Mouse (Mus musculus) spleen, adult 12 weeks (tissue): Measurements from ENCODE around the gene Acin1.
A peak's percentile ranks its signal among the peaks of the same experiment; 100 is the strongest.

Experiments
- DNase-seq: peaks from one replicate; pipeline ENCODE4 v3.0.0; 2022; ENCODE audit warnings: low spot score

Gene Acin1

DNA sequence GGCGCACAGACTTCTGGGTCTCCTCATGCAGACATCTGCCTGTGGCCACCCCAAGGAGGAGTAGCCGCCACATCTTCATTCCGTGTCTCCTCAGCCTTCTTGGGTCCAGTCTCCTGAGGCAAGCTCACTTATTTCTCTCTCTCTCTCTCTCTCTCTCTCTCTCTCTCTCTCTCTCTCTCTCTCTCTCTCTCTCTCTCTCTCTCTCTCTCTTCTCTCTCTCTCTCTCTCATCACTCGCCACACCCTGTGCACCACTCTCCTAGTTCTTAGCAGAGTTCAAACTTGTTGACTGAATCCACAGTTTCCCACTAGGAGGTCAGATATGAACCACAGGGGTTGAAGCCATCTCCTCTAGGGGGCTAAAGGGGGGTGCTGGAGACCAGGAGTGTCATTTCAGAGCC is 12.0 kb upstream of the Acin1 start, which contains the start of gene Gm29776:
Gene Gm29776, minus strand, starts transcription at position 101 of the 400 bp plus-strand sequence.
- no peak for DNase-seq

- no peak for DNase-seq
Measured at GRCm38 (mm10) chr14:54696752-54697151, 10.0 kb upstream of the Acin1 start.

DNA sequence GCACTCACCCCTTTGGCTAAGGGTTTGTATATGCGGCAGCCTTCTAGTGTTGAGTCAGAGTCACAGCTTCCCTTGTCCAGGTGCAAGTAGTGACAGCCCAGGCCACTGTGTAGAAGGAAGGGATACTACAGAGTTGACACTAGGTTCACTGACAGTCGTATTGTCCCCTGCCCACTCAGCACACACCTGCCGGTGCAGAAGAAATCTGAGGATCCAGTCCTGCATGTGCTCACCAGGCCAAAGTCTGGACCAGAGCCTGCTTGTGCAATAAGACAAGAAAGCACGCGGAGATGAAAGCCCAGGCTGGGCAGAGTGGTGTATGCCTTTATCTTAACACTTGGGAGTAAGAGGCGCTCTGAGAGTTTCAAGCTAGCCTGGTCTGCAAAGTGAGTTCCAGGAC is 8.3 kb upstream of the Acin1 start:
- DNase-seq: no peak

DNA sequence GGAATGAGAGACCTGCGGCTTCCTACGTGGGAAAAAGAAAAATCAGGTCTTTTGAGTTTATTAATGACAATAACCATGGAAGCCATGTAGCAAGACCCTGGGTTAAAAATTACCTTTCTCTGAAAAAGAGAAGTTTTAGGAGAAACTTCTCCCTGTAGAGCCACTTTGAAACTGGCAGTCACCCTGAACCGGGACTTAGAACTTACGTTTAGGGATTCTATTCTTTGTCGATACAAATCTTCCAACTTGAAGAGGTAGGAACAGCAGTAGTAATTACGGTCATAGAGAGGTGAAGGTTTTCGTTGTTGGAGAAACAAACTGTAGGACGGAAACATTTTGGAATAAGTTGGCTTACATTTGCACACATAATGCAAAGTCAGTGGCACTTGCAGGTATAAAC is 520 bp upstream of the Acin1 start:
- DNase-seq: no peak

GRCm38 (mm10) chr14:54686063-54686521 is 639 bp downstream of the Acin1 start, which contains the start of gene 1700123O20Rik:
1700123O20Rik (plus strand) TSS chr14:54686216.
- DNase-seq: no peak

DNA sequence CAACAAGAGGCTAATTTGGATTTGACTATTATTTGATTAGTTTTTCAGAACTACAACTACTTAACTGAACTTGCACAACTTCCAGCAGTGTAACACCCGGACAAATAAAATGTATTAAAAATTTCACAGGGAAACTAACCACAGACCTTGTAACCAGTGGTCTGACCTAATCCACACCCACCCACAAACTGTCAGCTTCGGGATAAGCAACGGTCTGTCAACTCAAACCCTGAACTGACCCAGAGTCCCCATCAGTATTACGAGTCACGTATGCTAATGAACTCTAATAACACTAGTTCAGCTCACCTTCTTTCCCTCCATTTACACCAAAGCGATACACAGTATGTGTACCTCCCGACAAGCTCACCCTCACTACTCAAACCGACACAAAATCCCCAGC is 1.3 kb downstream of the Acin1 start:
- no peak for DNase-seq

DNA sequence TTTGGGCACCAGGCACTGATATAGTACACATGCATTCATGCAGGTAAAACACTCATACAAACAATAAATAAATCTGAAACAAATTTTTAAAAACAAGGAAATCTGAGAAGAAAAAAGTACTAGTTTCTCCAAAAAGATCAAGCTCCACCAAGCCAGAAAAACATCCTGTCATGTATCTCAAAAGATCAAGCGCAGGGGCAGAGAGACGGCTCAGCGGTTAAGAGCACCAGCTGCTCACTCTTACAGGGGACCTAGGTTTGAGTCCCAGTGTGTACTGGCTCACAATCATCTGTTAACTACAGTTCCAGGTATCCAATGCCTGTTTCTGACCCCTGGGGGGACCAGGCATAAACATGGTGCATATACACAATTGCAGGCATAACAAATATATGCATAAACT is 4.3 kb downstream of the Acin1 start:
- DNase-seq: no peak

DNA sequence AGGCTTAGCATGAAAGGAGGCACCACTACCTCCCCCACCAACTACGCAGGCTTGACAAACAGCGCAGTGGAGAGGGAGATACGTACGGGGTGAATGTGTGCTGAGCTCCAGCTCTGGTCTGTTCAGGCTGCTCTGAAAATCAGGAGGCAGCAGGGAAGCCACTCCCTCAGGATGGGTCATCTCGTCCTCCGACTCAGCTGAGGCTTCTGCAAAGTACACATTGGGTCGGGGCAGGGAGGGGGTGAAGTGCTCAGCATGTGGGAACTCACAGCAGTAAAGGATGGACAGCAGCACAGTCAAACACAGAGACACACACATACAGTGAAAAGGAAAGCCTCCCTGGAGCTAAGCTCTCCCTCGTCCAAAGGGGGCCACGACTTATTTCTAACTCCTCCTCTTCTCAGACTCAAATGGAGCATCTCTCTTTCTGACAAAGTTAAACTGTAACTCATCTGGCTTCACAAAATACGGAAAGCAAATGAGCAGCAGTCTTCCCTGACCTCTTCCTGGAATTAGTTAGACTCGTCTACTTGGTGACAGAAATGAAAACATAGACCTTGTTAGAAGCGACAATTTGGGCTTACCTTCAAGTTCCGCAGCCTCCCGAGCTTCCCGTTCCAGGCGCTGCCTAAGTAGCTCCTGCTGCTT is 8.0 kb downstream of the Acin1 start:
- no peak for DNase-seq

- DNase-seq: no peak
Measured at GRCm38 (mm10) chr14:54676290-54676689, 10.4 kb downstream of the Acin1 start.

GRCm38 (mm10) chr14:54674317-54674716 is 12.4 kb downstream of the Acin1 start:
- DNase-seq: no peak

DNA sequence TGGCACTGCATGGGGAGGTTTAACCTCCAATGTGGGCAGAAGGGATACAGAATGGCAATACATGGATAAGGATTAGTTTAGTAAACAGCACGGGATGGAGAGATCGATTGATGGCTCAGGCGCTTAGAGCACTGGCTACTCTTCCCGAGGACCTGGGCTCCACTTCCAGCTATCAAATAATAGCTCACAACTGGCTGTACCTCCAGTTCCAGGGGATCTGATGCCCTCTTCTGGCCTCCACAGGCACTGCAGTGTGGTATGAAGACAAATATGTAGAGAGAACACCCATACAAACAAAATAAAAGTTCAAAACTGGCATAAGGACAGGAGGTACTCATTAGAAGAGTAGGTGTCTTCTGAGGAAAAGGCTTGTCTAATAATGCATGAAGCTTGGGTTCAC is 17.4 kb downstream of the Acin1 start:
- peak; percentile 30 for DNase-seq

GRCm38 (mm10) chr14:54664477-54665222 is 22.1 kb downstream of the Acin1 start:
- no peak for DNase-seq

GRCm38 (mm10) chr14:54660009-54660408 is 26.7 kb downstream of the Acin1 start:
- no peak for DNase-seq

DNA sequence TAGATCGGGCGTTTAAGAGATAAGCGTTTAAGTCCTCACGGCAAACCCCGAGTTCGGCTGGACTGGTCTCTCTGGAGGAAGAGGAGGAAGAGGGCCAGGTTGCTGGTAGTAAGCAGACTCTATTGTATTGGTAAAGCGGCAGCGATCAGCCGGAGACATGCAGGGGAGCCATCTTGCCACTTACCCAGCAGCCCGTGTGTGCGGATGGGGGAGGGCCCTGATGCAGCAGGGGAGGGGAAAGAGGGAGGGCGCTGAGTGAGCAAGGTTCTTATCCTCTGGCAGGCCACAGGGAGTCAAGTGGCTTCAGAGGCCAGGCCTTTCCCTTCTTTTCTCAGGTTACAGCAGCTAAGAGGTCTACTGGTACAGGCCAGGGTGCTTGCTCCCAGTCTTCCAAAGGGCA is 33.2 kb downstream of the Acin1 start:
- DNase-seq: peak; percentile 73

- no peak for DNase-seq
Measured at GRCm38 (mm10) chr14:54652787-54653186, 33.9 kb downstream of the Acin1 start.

DNA sequence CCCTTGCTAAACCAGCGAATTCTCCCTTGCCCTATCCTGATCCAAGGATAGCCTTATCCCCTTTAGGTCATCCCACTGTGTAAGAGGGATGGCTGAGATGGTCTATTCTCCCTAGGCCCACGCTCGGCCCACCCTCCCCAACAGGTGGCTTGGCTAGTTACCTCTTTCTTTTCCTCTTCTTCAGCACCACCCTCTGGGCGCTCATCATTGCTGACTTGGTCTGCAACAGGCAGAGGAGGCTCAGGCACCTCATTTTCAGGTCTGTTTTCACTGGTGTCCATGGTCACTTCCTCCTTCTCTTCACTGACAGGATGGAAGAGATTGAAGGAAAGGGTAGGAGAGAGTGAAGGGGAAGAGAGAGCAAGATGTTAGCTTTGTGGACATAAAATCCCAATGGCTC is 35.2 kb downstream of the Acin1 start:
- no peak for DNase-seq

- peak; percentile 71 for DNase-seq
Measured at GRCm38 (mm10) chr14:54650621-54651454, 35.9 kb downstream of the Acin1 start.

DNA sequence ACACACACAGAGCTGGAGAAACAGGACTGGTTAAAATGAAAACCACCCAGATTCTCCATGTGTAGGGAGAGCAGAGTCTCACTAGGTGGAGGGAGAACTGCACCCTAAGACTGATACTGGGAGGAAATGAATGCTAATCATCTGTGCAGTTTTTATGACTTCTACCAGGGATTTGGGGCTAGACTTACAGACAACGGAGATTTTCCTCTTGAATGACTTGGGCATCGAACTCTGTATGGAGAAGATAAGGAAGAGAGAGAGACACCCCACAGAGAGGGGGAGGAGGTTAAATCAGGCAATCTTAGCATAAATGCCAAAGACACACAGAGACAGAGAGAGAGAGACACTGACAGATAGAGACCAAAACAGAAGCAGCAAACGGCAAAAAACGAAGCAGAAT is 38.8 kb downstream of the Acin1 start:
- DNase-seq: no peak

DNA sequence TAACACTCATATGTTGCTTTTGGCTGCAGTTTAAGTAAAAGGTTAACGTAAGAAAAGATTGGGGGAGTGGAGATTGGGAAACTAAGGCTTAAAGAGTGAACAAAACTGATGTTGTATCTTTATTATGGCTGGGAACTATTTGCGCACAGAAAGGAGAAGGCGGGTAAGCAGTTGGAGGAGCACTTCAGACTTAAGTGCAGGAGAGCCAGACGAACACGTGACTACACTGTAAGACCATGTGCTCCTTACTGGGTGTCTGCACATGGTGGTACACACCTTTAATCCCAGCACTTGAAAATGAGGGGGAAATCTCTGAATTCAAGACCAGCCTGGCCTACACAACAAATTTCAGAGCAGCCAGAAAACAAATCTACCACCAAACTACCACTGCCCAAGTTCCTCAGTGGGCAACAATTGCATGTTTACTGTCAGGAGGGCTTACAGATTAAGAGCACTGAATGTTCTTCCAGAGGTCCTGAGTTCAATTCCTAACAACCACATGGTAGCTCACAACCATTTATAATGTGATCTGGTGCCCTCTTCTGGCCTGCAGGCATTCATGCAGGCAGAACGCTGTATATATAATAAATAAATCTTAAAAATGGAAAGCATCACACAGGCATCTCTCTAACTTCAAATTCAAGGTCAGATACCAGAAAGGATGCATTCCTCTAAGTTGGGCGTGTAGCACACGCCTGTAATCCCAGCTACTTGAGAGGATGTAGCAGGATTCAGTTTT is 39.7 kb downstream of the Acin1 start:
- DNase-seq: no peak

GRCm38 (mm10) chr14:54646455-54646854 is 40.3 kb downstream of the Acin1 start:
- no peak for DNase-seq

- DNase-seq: no peak
Measured at GRCm38 (mm10) chr14:54644294-54644693, 42.4 kb downstream of the Acin1 start.

GRCm38 (mm10) chr14:54643011-54643410 is 43.7 kb downstream of the Acin1 start:
- no peak for DNase-seq
